Mouse (Mus musculus) liver, postnatal 0 days (tissue): ENCODE data around the gene Mdga1. TPM values are rescaled to one million over a fixed set of nuclear protein-coding genes. Genes with fewer than 3 reads are reported as not detected.
A peak's percentile ranks its signal among the peaks of the same experiment; 100 is the strongest.

ENCODE experiments used
- ATAC-seq: fragments of 200-750 bp; cut with Nextera tagmentation; 2 replicates; pipeline ENCODE4 v1.8.0; 2017; ENCODE audit warnings: mild to moderate bottlenecking, moderate library complexity
- DNase-seq: peaks from one replicate; pipeline ENCODE4 v3.0.0-alpha.2; 2016
- H3K27ac ChIP-seq: fragments of 300-500 bp; sonication (generic); 2 replicates; pipeline ENCODE4 v1.5.1; 2014; ENCODE audit warnings: antibody characterized with exemption, moderate library complexity, mild to moderate bottlenecking, low read depth
- H3K27me3 ChIP-seq: fragments of 300-500 bp; sonication (generic); 2 replicates; pipeline ENCODE4 v1.6.1; 2014; ENCODE audit warnings: low read length, control low read depth, mixed read lengths; ENCODE audit not compliant: insufficient read depth
- H3K36me3 ChIP-seq: fragments of 300-500 bp; sonication (generic); replicated peaks from 2 replicates; pipeline ENCODE4 v1.6.1; 2014; ENCODE audit warnings: mild to moderate bottlenecking, control low read depth, low read length, moderate library complexity, mixed read lengths; ENCODE audit not compliant: insufficient read depth
- H3K4me1 ChIP-seq: fragments of 300-500 bp; sonication (generic); 2 replicates; pipeline ENCODE4 v1.6.1; 2014; ENCODE audit warnings: antibody characterized with exemption, mild to moderate bottlenecking, control low read depth; ENCODE audit not compliant: insufficient read depth
- H3K4me2 ChIP-seq: fragments of 300-500 bp; sonication (generic); 2 replicates; pipeline ENCODE4 v1.6.1; 2014; ENCODE audit warnings: low read depth, mild to moderate bottlenecking, low read length, moderate library complexity, mixed read lengths
- H3K4me3 ChIP-seq: fragments of 300-500 bp; sonication (generic); 2 replicates; pipeline ENCODE4 v1.5.1; 2014; ENCODE audit warnings: low read depth, low read length
- H3K9ac ChIP-seq: fragments of 300-500 bp; sonication (generic); replicated peaks from 2 replicates; pipeline ENCODE4 v1.6.1; 2014; ENCODE audit warnings: mild to moderate bottlenecking, moderate library complexity
- H3K9me3 ChIP-seq: fragments of 300-500 bp; sonication (generic); 2 replicates; pipeline ENCODE4 v1.6.1; 2016; ENCODE audit warnings: mild to moderate bottlenecking, control low read depth, low read length, mixed read lengths
- CTCF ChIP-seq: sonication (generic); IDR thresholded peaks from 2 replicates; pipeline ENCODE4 v1.5.1; 2016; ENCODE audit warnings: antibody characterized with exemption, low read depth
- EP300 ChIP-seq: IDR thresholded peaks from 2 replicates; pipeline ENCODE4 v1.6.1; 2016; ENCODE audit warnings: antibody characterized with exemption, low read depth, mild to moderate bottlenecking
- WGBS: fragments of 180-500 bp; shearing (Covaris S2); extraction: QIAGEN DNeasy Blood & Tissue Kit; methylation state at CpG from one replicate; pipeline ENCODE4 v1.1.7; 2014; ENCODE audit not compliant: insufficient replicate concordance; 5-methylcytosine and 5-hydroxymethylcytosine counted together
- polyA plus RNA-seq: library from polyadenylated mRNA; unstranded; fragments of >200 nt; fragmentation: Nextera tagmentation; extraction: Ambion mirVana; gene quantifications from 2 replicates; pipeline ENCODE4 v1.2.1, GENCODE M21; 2015

The Mdga1 gene
- polyA plus RNA-seq, 1 experiment from 2014 or later = 2.0 TPM

GRCm38 (mm10) chr17:29912733-29913132 is 57.2 kb downstream of the Mdga1 start:
- no peaks in the 10 kb centered on the region for H3K36me3 ChIP-seq
- no peaks in the 10 kb centered on the region for H3K9me3 ChIP-seq
- TF ChIP-seq CTCF (no peak), EP300 (no peak)
- H3K4me3 ChIP-seq = no peak overlapping the region
- H3K4me2 ChIP-seq = no peak overlapping the region
- DNase-seq (no peak), ATAC-seq (no peak)
- no peaks in the 10 kb centered on the region for H3K27me3 ChIP-seq
- no peak overlapping the region for H3K27ac ChIP-seq
- 56% methylated on average over 5 of the region's 5 CpGs for WGBS
- no peak overlapping the region for H3K9ac ChIP-seq
- no peaks in the 10 kb centered on the region for H3K4me1 ChIP-seq

GRCm38 (mm10) chr17:29909031-29909430 is 60.9 kb downstream of the Mdga1 start:
- Histone ChIP-seq H3K36me3 (no peaks in the 10 kb centered on the region), H3K4me3 (no peak overlapping the region), H3K4me2 (no peak overlapping the region), H3K4me1 (no peaks in the 10 kb centered on the region), H3K27me3 (no peaks in the 10 kb centered on the region), H3K9ac (no peak overlapping the region), H3K27ac (no peak overlapping the region), H3K9me3 (no peaks in the 10 kb centered on the region)
- DNase-seq (no peak), ATAC-seq (no peak)
- TF ChIP-seq EP300 = no peak
- TF ChIP-seq CTCF = no peak
- 80% methylated on average over 7 of the region's 7 CpGs for WGBS

- 49% methylated on average over 5 of the region's 5 CpGs for WGBS
- Histone ChIP-seq H3K36me3 (no peaks in the 10 kb centered on the region), H3K27me3 (no peaks in the 10 kb centered on the region), H3K9me3 (no peaks in the 10 kb centered on the region), H3K9ac (no peak overlapping the region), H3K4me3 (no peak overlapping the region), H3K4me2 (no peak overlapping the region), H3K27ac (no peak overlapping the region), H3K4me1 (0 out of 2 replicates have a peak, but pooled peaks cover 3% of the 10 kb centered on the region)
- no peak for DNase-seq
- no peak for ATAC-seq
- no peak for TF ChIP-seq CTCF
- no peak for TF ChIP-seq EP300
Observed at GRCm38 (mm10) chr17:29904694-29905093, 65.2 kb downstream of the Mdga1 start.

- TF ChIP-seq CTCF = no peak
- TF ChIP-seq EP300 = no peak
- H3K27me3 ChIP-seq = no peaks in the 10 kb centered on the region
- no peak overlapping the region for H3K4me3 ChIP-seq
- H3K9ac ChIP-seq = no peak overlapping the region
- 0 out of 2 replicates have a peak, but pooled peaks cover 3% of the 10 kb centered on the region for H3K4me1 ChIP-seq
- ATAC-seq = no peak
- no peak overlapping the region for H3K27ac ChIP-seq
- DNase-seq = no peak
- no peaks in the 10 kb centered on the region for H3K9me3 ChIP-seq
- H3K4me2 ChIP-seq = no peak overlapping the region
- H3K36me3 ChIP-seq = no peaks in the 10 kb centered on the region
- 66% methylated on average over 16 of the region's 16 CpGs for WGBS
Observed at GRCm38 (mm10) chr17:29902406-29903155, 67.3 kb downstream of the Mdga1 start.

- TF ChIP-seq CTCF (no peak), EP300 (no peak)
- ATAC-seq = no peak
- no peak overlapping the region for H3K4me3 ChIP-seq
- H3K36me3 ChIP-seq = no peaks in the 10 kb centered on the region
- no peak for DNase-seq
- no peak overlapping the region for H3K9ac ChIP-seq
- no peak overlapping the region for H3K27ac ChIP-seq
- 0 out of 2 replicates have a peak, but pooled peaks cover 3% of the 10 kb centered on the region for H3K27me3 ChIP-seq
- H3K9me3 ChIP-seq = no peaks in the 10 kb centered on the region
- no peak overlapping the region for H3K4me2 ChIP-seq
- 68% methylated on average over 5 of the region's 5 CpGs for WGBS
- 0 out of 2 replicates have a peak, but pooled peaks cover 3% of the 10 kb centered on the region for H3K4me1 ChIP-seq
Observed at GRCm38 (mm10) chr17:29900289-29900688, 69.6 kb downstream of the Mdga1 start.

GRCm38 (mm10) chr17:29896181-29897054 is 73.5 kb downstream of the Mdga1 start:
- H3K4me1 ChIP-seq = no peaks in the 10 kb centered on the region
- H3K27me3 ChIP-seq = peaks cover 9% of the 10 kb centered on the region; the same call in 1 of the 2 replicates
- H3K27ac ChIP-seq = no peak overlapping the region
- no peak overlapping the region for H3K4me3 ChIP-seq
- DNase-seq = peak; percentile 60
- WGBS = 28% methylated on average over 7 of the region's 7 CpGs
- TF ChIP-seq EP300 = no peak
- peak; percentile 64 for TF ChIP-seq CTCF
- no peak for ATAC-seq
- no peak overlapping the region for H3K4me2 ChIP-seq
- H3K36me3 ChIP-seq = no peaks in the 10 kb centered on the region
- H3K9me3 ChIP-seq = no peaks in the 10 kb centered on the region; the same call in 1 of the 2 replicates
- no peak overlapping the region for H3K9ac ChIP-seq
